Mouse (Mus musculus) forebrain, embryonic 12.5 days (tissue): Measurements from ENCODE around the gene Gstk1. TPM values are rescaled to one million over a fixed set of nuclear protein-coding genes. Genes with fewer than 3 reads are reported as not detected.

ENCODE experiments used
- ATAC-seq: fragments of 200-750 bp; cut with Nextera tagmentation; 2 replicates; pipeline ENCODE4 v1.8.0; 2017; ENCODE audit warnings: moderate TSS enrichment; ENCODE audit not compliant: low FRiP score
- H3K27ac ChIP-seq: fragments of 300-500 bp; sonication (generic); 2 replicates; pipeline ENCODE4 v1.5.1; 2016; ENCODE audit warnings: mild to moderate bottlenecking
- H3K27me3 ChIP-seq: fragments of 300-500 bp; sonication (generic); 2 replicates; pipeline ENCODE4 v1.6.1; 2016; ENCODE audit warnings: mild to moderate bottlenecking
- H3K36me3 ChIP-seq: fragments of 300-500 bp; sonication (generic); replicated peaks from 2 replicates; pipeline ENCODE4 v1.6.1; 2016; ENCODE audit warnings: mild to moderate bottlenecking
- H3K4me1 ChIP-seq: fragments of 300-500 bp; sonication (generic); 2 replicates; pipeline ENCODE4 v1.6.1; 2016
- H3K4me2 ChIP-seq: fragments of 300-500 bp; sonication (generic); 2 replicates; pipeline ENCODE4 v1.6.1; 2016; ENCODE audit warnings: mild to moderate bottlenecking, moderate library complexity
- H3K4me3 ChIP-seq: fragments of 300-500 bp; sonication (generic); replicated peaks from 2 replicates; pipeline ENCODE4 v1.5.1; 2016; ENCODE audit warnings: mild to moderate bottlenecking
- H3K9ac ChIP-seq: fragments of 300-500 bp; sonication (generic); 2 replicates; pipeline ENCODE4 v1.6.1; 2016; ENCODE audit warnings: mild to moderate bottlenecking
- H3K9me3 ChIP-seq: fragments of 300-500 bp; sonication (generic); 2 replicates; pipeline ENCODE4 v1.6.1; 2016
- WGBS: fragments of 180-500 bp; shearing (Covaris S2); methylation state at CpG from one replicate; pipeline ENCODE4 v1.1.7; 2016; 5-methylcytosine and 5-hydroxymethylcytosine counted together
- polyA plus RNA-seq: library from polyadenylated mRNA; unstranded; fragments of >200 nt; fragmentation: Nextera tagmentation; extraction: Ambion mirVana; gene quantifications from 2 replicates; pipeline ENCODE4 v1.2.1, GENCODE M21; 2016

The Gstk1 gene
- polyA plus RNA-seq, 1 experiment from 2014 or later = 12.8 TPM

- H3K27ac ChIP-seq = no peak within 1 kb of the TSS
- ATAC-seq = 0 out of 2 replicates have a peak, but pooled peaks have one; percentile 40
- no peaks in the 10 kb centered on the region for H3K4me1 ChIP-seq
- H3K4me3 ChIP-seq = no peak within 1 kb of the TSS
- H3K27me3 ChIP-seq = no peaks in the 10 kb centered on the region
- no peak within 1 kb of the TSS for H3K4me2 ChIP-seq
- H3K9ac ChIP-seq = no peak within 1 kb of the TSS
- 75% methylated on average over 4 of the region's 5 CpGs for WGBS
- H3K9me3 ChIP-seq = no peaks in the 10 kb centered on the region
- peaks cover 63% of the 10 kb centered on the region for H3K36me3 ChIP-seq
Observed at GRCm38 (mm10) chr6:42286448-42286847, 40.7 kb downstream of the Gstk1 start, which contains the start of gene Clcn1. Gene Clcn1, plus strand, starts transcription at chr6:42286685.

GRCm38 (mm10) chr6:42287562-42287961 lies 41.8 kb downstream of the Gstk1 start:
- ATAC-seq = no peak
- Histone ChIP-seq H3K27ac (no peak overlapping the region), H3K27me3 (no peaks in the 10 kb centered on the region), H3K9ac (no peak overlapping the region), H3K4me2 (no peak overlapping the region), H3K4me1 (no peaks in the 10 kb centered on the region), H3K4me3 (no peak overlapping the region), H3K9me3 (no peaks in the 10 kb centered on the region), H3K36me3 (peaks cover 60% of the 10 kb centered on the region)

- peaks cover 43% of the 10 kb centered on the region for H3K36me3 ChIP-seq
- no peak overlapping the region for H3K4me2 ChIP-seq
- WGBS = 89% methylated on average over 6 of the region's 6 CpGs
- H3K4me1 ChIP-seq = no peaks in the 10 kb centered on the region
- H3K9ac ChIP-seq = no peak overlapping the region
- H3K4me3 ChIP-seq = no peak overlapping the region
- H3K9me3 ChIP-seq = no peaks in the 10 kb centered on the region
- no peaks in the 10 kb centered on the region for H3K27me3 ChIP-seq
- ATAC-seq = no peak
- H3K27ac ChIP-seq = no peak overlapping the region
Observed at GRCm38 (mm10) chr6:42293327-42293726, 47.6 kb downstream of the Gstk1 start.

- H3K36me3 ChIP-seq = peaks cover 56% of the 10 kb centered on the region
- ATAC-seq = no peak
- 86% methylated on average over 3 of the region's 3 CpGs for WGBS
Observed at GRCm38 (mm10) chr6:42295549-42296094, 49.9 kb downstream of the Gstk1 start.

GRCm38 (mm10) chr6:42299362-42299761 lies 53.6 kb downstream of the Gstk1 start:
- Histone ChIP-seq H3K9ac (no peak overlapping the region), H3K4me1 (no peaks in the 10 kb centered on the region), H3K36me3 (peaks cover 33% of the 10 kb centered on the region), H3K27me3 (no peaks in the 10 kb centered on the region), H3K4me2 (no peak overlapping the region), H3K4me3 (no peak overlapping the region), H3K27ac (no peak overlapping the region), H3K9me3 (no peaks in the 10 kb centered on the region)
- ATAC-seq = no peak
- 93% methylated on average over 5 of the region's 5 CpGs for WGBS

More at GRCm38 (mm10) chr6:42295549-42296094, 49.9 kb downstream of the Gstk1 start:
- Histone ChIP-seq H3K4me2 (no peak overlapping the region), H3K27ac (no peak overlapping the region), H3K4me1 (no peaks in the 10 kb centered on the region), H3K27me3 (no peaks in the 10 kb centered on the region), H3K4me3 (no peak overlapping the region), H3K9me3 (no peaks in the 10 kb centered on the region), H3K9ac (no peak overlapping the region)

Other genes starting within 250 kb of the Gstk1 start
- gene Sva, start 207.5 kb upstream of the Gstk1 start, polyA plus RNA-seq = not detected in 2 replicates
- gene Tas2r139, start 105.0 kb upstream of the Gstk1 start, polyA plus RNA-seq = not detected in 2 replicates
- gene Tas2r144, start 30.6 kb upstream of the Gstk1 start, polyA plus RNA-seq = not detected in 2 replicates
- gene Tmem139, start 16.0 kb downstream of the Gstk1 start, polyA plus RNA-seq = 0.17 TPM in 1 of 2 replicates, not detected in the other
- gene Casp2, start 19.1 kb downstream of the Gstk1 start, polyA plus RNA-seq = 74.0 and 79.8 TPM in 2 replicates
- gene Clcn1, start 40.8 kb downstream of the Gstk1 start, polyA plus RNA-seq = 1.7 and 2.2 TPM in 2 replicates
- 3.6 and 4.7 TPM in 2 replicates for gene Fam131b, start 78.7 kb downstream of the Gstk1 start, polyA plus RNA-seq
- 66.6 and 71.1 TPM in 2 replicates for gene Zyx, start 103.7 kb downstream of the Gstk1 start, polyA plus RNA-seq
- gene Epha1, start 127.3 kb downstream of the Gstk1 start, polyA plus RNA-seq = 0.69 and 1.4 TPM in 2 replicates
- not detected in 2 replicates for gene Tas2r143, start 154.3 kb downstream of the Gstk1 start, polyA plus RNA-seq
- not detected in 2 replicates for gene Tas2r135, start 159.5 kb downstream of the Gstk1 start, polyA plus RNA-seq
- gene Tas2r126, start 188.6 kb downstream of the Gstk1 start, polyA plus RNA-seq = not detected in 2 replicates
- gene Olfr458, start 219.3 kb downstream of the Gstk1 start, polyA plus RNA-seq = not detected in 2 replicates
- 0.08 TPM in 1 of 2 replicates, not detected in the other for gene Olfr457, start 230.4 kb downstream of the Gstk1 start, polyA plus RNA-seq
- gene Olfr456, start 241.3 kb downstream of the Gstk1 start, polyA plus RNA-seq = not detected in 2 replicates